Mouse (Mus musculus): Measurements from ENCODE around the gene Smim7. TPM values are rescaled to one million over a fixed set of nuclear protein-coding genes. Genes with fewer than 3 reads are reported as not detected.

Gene Smim7
- polyA plus RNA-seq, 1 experiment from 2014 or later: 142 TPM

- Histone ChIP-seq H3K36me3 (ENCODE audit: control insufficient read depth, insufficient read depth, low read length) (no peaks in the 10 kb centered on the region), H3K9ac (replicated peaks; ENCODE audit: low read length) (no peak overlapping the region), H3K4me2 (ENCODE audit: low read length) (no peak overlapping the region), H3K4me1 (ENCODE audit: control insufficient read depth, insufficient read depth, low read length) (no peaks in the 10 kb centered on the region), H3K9me3 (ENCODE audit: control insufficient read depth, low read length) (no peaks in the 10 kb centered on the region), H3K27me3 (ENCODE audit: control insufficient read depth, insufficient read depth, low read length) (no peaks in the 10 kb centered on the region), H3K27ac (replicated peaks; ENCODE audit: low read depth, low read length) (no peak overlapping the region), H3K4me3 (replicated peaks; ENCODE audit: low read depth, low read length) (no peak overlapping the region)
- ATAC-seq (ENCODE audit: low FRiP score, low TSS enrichment): no peak
- no peak for DNase-seq
Observed at GRCm38 (mm10) chr8:72521888-72522287, 49.0 kb downstream of the Smim7 start.

DNA sequence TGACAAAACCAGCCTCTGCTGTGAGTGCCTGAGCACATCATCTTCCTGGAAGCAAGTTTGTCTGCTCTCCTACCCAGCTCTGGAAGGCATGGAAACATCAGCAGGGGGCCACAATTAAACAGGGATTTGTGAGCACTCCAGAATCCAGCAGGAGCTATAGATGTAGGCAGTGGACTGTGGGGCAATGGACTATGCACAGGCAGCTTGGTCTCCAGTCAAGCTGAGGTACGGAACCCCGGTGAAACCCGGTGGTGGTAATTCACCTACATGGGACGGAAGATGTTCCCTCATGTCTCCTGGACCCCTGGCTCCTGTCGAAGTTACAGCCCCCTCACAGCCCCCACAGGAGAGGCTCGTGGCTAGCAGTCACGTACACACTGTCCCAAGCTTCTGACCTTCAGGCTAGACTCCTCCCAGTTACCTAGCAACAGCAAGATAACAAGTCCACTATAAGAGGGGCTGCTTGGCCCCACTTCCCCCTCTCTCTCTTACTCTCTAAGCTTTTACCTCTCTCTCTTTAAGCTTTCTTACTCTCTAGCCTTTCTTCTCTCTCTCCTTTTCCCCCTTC, 53.4 kb downstream of the Smim7 start:
- H3K4me1 ChIP-seq (ENCODE audit: control insufficient read depth, insufficient read depth, low read length): no peaks in the 10 kb centered on the region
- DNase-seq (no peak), ATAC-seq (ENCODE audit: low FRiP score, low TSS enrichment) (no peak)
- H3K9me3 ChIP-seq (ENCODE audit: control insufficient read depth, low read length): no peaks in the 10 kb centered on the region
- no peak overlapping the region for H3K4me3 ChIP-seq (replicated peaks; ENCODE audit: low read depth, low read length)
- H3K27me3 ChIP-seq (ENCODE audit: control insufficient read depth, insufficient read depth, low read length): no peaks in the 10 kb centered on the region
- H3K9ac ChIP-seq (replicated peaks; ENCODE audit: low read length): no peak overlapping the region
- WGBS: 82% methylated on average over 7 of the region's 7 CpGs
- no peak overlapping the region for H3K27ac ChIP-seq (replicated peaks; ENCODE audit: low read depth, low read length)
- no peak overlapping the region for H3K4me2 ChIP-seq (ENCODE audit: low read length)
- H3K36me3 ChIP-seq (ENCODE audit: control insufficient read depth, insufficient read depth, low read length): no peaks in the 10 kb centered on the region

Small RNAs within 50 kb of the gene (microRNA-seq; reads per million reads assigned to microRNA genes)
- not detected for gene Gm28019

Other genes with a start within 250 kb of the Smim7 start
- gene Eps15l1, start 149.6 kb downstream of the Smim7 start, polyA plus RNA-seq (2014; fragmentation: Nextera tagmentation; extraction: Ambion mirVana): 60.8 and 72.5 TPM in 2 replicates
- 0.86 and 1.1 TPM in 2 replicates for gene Calr3, start 127.2 kb downstream of the Smim7 start, polyA plus RNA-seq (2014; fragmentation: Nextera tagmentation; extraction: Ambion mirVana)
- 12.6 and 17.0 TPM in 2 replicates for gene 1700030K09Rik, start 127.2 kb downstream of the Smim7 start, polyA plus RNA-seq (2014; fragmentation: Nextera tagmentation; extraction: Ambion mirVana)
- 41.5 and 54.3 TPM in 2 replicates for gene Cherp, start 95.9 kb downstream of the Smim7 start, polyA plus RNA-seq (2014; fragmentation: Nextera tagmentation; extraction: Ambion mirVana)
- 9.7 and 10.0 TPM in 2 replicates for gene Slc35e1, start 78.5 kb downstream of the Smim7 start, polyA plus RNA-seq (2014; fragmentation: Nextera tagmentation; extraction: Ambion mirVana)
- 14.3 and 16.4 TPM in 2 replicates for gene Med26, start 22.8 kb downstream of the Smim7 start, polyA plus RNA-seq (2014; fragmentation: Nextera tagmentation; extraction: Ambion mirVana)
- gene Tmem38a, start 967 bp upstream of the Smim7 start, polyA plus RNA-seq (2014; fragmentation: Nextera tagmentation; extraction: Ambion mirVana): 21.1 and 21.5 TPM in 2 replicates
- 1.00 and 1.1 TPM in 2 replicates for gene Nwd1, start 75.6 kb upstream of the Smim7 start, polyA plus RNA-seq (2014; fragmentation: Nextera tagmentation; extraction: Ambion mirVana)
- gene Sin3b, start 152.2 kb upstream of the Smim7 start, polyA plus RNA-seq (2014; fragmentation: Nextera tagmentation; extraction: Ambion mirVana): 191 and 211 TPM in 2 replicates
- 0.63 and 0.74 TPM in 2 replicates for gene F2rl3, start 190.8 kb upstream of the Smim7 start, polyA plus RNA-seq (2014; fragmentation: Nextera tagmentation; extraction: Ambion mirVana)

Measured in midbrain, embryonic 14.5 days (tissue).